Mouse (Mus musculus): ENCODE data around the gene Mtif3.
"Not testable (repeated sequence)": the region's sequence is repeated elsewhere in the genome, so short reads cannot be mapped to it uniquely, and the experiment has no call there.

The Mtif3 gene

DNA sequence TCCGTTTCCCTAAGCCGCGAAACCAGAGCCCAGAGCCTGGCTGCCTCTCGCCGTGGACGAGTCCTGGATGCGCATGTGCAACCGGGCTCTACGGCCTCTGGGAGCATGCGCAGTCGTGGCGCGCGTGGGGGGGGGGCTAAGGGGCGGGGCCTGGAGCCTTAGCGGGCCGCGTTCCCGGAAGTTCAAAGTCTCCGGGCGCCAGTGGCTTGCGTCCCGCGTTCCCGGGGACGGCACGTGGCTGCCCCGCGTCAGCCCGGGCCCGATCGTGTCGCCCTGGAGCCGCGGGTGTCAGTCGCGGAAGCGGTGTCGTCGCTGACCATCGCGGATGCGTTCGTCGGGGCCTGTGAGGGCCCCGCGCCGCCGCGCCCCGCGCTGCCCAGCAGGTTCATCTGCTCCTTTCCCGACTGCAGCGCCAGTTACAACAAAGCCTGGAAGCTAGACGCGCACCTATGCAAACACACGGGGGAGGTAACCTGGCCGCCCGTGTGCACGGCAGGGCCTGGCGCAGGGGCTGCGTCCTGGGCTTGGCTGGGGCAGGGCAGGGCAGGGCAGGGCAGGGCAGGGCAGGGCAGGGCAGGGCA, 15.0 kb downstream of the Mtif3 start, which contains the start of gene Gtf3a:
Gtf3a (plus strand) TSS at position 150 of the 581 bp plus-strand sequence.
- DNase-seq = peak; percentile 94

DNA sequence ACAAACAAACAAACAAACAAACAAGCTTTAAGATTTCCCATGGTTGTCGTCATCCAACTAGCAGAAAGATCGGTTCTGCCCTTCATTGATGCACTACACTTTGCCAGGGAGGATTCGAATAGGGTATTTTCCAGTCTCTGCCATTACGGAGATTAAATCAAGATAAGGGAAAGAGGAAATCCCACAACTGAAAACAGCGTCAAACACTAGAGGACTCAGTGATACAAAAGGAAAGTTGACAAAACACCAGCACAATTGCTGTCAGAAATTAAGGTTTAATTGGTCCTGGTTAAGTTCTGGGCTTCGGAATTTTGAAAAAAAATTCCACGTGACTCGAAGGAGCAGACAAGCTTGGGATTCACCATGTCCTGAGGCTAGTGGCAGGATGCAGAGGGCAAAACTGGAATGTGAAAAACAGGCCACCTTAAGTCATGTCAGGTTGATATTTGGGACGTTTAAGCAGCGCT, 15.5 kb downstream of the Mtif3 start:
- no peak for DNase-seq

DNA sequence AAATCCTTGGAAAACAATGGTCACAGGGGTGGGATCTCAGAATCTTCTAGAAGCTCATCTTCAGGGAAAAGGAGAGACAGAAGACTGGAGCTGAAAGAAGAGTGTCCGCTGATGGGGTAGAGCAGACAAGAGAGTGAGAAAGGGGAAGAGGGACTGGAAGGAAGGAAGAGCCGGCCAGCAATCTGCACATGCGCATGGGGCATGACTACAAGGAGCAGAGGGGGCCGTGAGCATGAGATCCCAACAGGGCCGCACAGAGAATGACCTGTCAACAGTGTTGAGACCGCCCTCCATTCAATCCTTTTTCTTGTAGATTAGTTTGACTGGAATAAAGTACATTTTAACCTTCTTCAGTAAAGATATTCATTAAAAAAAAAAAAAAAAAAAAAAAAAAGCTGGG, 16.1 kb downstream of the Mtif3 start:
- DNase-seq = peak; percentile 24

DNA sequence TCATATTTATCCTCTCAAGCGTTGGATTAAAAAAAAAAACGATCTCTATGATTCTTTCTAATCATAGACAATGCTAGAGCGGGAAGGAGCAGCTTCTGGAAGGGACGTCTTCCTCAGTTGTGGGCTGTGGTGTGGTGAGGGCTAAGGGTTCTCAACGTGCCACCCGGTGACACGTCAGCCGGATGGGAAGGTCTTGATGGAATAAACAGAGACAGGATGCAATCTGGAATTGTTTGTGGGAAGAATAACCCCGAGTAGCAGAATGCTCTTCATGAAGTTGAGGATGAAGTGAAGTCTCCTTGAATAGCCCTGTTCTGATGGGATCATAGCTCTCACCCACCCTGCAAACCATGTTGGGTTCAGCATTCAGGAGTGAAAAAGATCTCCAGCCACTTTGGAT, 16.9 kb downstream of the Mtif3 start:
- DNase-seq = no peak

DNA sequence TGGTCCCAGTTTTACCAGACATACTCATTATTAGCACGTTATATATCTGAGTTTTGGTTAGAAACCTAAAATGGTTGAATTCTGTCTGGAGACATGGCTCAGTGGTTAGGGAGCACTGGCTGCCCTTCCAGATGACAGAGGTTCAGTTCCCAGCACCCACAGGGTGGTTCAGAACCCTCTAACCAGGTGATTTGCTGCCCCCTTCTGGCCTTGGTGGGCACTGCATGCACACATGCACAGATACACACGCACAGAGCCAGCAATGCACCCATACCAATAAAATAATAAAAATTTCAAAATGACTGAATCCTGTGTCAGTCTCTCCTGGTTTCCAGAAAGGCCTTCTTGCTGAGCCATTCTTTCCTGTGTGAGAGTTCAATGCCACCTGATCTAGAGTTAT, 19.0 kb downstream of the Mtif3 start:
- peak; percentile 29 for DNase-seq

DNA sequence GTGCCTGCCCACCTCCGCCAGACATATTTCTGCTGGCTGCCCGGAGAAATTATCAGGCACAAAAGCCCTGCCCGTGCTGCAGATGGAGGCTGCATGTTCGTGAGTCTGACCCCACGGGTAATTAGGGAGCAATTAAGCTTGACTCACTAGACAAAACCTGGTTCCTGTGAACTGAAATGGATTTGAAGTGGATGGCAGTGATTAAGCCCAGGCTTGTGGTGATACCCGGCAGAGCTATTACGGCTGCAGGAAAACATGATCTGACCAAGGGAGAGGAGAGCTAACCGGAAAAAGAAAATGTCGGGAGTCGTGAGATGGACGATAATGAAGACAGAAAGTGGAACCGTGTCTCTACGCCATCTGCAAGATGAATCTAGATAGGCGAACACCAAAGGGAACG, 20.6 kb downstream of the Mtif3 start:
- no peak for DNase-seq

DNA sequence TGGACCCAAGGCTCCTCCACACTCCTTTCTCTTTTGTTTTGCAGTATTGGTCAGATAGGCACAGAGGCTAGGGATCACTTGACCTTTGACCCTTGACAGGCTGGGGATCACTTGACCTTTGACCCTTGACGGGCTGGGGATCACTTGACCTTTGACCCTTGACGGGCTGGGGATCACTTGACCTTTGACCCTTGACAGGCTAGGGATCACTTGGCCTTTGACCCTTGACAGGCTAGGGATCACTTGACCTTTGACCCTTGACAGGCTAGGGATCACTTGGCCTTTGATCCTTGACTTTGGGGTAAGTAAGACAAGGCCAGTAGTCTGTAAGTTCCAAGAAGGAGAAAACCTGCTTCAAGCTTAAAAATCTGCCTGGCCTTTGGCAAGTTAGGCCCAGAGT, 21.7 kb downstream of the Mtif3 start:
- DNase-seq = not testable (repeated sequence)

DNA sequence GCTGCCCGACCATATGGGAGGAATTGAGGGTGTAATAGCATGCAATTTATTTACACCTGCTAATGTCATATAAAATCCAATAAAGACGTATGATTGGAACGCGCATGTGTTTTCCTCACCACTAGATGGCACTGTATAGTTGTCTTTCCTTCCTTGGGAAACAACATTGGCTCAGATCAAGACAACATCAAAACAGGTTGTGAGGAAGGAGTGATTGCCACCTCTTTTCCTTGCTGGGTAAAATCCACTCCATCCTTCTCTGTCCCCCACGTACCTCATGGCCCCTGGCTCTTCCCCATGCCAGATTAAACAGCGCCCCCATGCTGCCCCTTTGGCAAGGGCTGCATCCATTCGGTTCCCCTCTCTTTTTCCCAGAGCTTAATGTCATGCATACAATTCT, 23.4 kb downstream of the Mtif3 start:
- DNase-seq = no peak

DNA sequence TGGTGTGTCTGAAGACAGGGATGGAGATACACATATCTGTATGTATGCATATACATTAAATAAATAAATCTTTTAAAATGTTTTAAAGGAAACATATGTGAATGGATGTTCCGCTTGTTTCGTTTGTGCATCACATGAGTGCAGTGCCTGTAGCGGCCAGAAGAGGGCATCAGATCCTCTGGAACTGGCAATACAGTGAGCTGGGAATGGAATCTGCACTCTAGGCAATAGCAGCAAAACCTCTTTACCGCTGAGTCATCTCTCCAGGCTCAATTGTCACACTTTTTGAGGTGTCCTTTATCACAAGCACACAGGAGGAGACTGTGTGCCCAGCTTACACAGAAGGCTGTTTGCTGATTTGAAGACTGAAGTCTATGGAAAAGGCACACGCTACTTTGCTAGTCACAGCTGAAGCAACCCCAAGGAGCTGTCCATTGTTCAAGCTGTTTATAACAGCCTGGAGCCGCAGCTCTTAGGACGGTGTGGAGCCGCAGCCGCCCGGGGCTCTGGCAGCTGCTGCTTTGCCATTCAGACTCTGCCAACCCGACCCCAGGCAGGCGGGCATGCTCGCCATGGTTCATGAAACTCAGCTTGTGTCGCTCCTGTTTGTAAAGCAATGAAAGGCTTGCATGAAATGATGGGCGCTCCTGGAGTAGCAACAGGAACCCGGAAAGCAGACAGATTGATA, 24.3 kb downstream of the Mtif3 start:
- DNase-seq = no peak

DNA sequence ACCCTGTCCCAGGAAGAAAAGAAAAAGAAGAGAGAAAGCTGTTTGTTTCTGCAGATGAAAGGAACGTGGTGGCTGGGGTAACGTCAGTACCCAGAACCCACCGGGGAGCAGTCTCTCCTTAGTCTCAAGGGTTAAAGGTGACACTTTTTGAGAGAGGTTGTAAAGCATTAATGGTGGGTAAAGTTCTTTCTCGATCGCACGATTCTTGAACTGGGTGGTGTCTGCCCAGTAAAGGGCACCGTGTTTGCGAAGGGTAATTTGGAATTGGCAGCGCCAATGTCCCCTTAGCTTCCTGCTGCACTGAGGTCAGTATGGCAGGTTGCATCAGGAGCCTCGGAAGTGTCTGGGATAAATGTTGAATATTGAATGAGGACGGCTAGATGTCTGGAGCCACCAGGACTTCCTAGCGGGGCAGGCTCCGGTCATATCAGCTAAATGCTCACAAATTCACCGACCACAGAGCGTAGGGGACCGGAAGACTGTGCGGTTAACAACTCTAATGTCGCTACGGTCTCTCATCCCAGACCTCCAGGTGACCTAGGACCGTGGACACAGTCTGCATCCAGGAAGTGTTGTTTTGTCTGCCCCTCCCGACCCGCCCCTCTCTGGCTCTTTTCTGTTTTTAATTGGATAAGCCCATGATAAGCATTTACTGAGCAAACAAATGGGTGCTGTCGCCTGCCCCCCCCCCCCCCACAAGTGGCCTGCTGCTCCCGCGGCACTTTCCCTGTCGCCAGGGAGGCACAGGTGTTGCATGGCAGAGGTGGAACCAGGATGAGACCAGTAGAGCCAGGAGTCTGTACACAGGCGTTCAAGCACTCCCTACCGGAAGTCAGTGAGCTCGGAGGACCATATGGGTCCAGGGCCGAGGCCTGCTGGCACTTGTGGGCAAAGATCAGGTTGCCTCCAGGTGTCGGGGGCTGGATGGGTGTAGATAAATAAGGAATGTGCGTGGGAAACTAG, 25.8 kb downstream of the Mtif3 start:
- no peak for DNase-seq

DNA sequence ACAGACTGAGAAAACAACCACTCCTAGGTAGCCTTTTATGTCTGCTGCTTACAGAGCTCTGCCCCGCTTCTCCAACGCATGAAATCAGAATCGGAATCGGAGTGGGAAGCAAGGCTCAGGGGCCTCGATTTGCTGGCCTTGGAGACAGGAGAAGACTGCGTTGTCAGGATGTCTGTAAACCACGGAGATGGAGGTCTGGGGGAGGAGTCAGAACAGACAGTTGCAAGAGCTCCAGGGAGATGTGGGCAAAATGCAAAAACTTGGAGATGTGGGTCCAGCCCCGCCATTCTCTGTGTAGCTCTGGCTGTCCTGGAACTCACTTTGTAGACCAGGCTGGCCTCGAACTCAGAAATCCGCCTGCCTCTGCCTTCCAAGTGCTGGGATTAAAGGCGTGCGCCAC, 30.1 kb downstream of the Mtif3 start:
- no peak for DNase-seq

DNA sequence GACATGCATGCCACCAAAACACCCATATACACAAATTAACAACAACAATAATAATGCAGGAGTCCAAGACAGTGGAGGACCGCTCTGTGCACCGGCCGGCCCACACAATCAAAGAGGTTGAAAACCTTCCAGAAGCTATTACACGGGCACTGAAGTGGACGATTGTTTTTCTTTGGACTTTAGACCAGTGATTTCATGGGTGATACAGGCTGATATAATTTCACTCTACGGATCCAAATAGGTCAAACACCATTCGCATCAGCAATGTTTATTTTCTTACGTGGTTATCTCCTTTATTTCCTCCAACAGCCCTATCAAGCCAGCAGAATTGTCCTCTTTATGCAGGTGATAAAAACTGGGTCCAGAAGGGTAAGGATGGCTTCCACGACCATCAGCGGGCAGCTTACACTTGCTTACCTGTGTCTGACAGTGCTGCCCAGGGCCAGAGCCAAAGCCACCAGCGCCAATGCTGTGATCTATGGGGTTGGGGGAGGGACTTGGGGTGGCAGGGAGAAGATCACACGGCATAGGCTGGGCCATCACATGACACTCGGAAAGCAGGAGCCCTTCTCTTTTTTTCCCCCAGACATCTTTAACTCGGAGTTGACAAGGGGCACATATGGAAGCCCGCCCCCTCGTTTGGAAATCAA, 31.6 kb downstream of the Mtif3 start:
- DNase-seq = no peak

DNA sequence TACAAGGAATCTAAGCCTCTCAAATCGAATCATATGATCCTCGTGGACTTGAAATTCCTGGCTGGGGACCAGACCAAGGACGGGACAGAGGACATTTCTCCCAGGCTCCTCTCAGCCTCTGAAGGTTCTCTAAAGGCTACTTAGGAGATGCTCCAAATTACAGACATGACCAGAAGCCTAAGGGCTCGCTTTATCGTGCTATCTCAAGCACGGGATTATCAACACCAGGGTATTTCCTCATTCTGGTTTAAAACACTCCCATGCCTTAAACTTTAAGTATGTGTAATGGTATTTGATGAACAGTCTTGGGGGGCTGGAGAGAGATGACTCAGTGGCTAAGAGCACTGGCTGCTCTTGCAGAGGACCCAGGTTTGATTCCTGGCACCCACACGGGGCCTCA, 32.2 kb downstream of the Mtif3 start:
- no peak for DNase-seq

DNA sequence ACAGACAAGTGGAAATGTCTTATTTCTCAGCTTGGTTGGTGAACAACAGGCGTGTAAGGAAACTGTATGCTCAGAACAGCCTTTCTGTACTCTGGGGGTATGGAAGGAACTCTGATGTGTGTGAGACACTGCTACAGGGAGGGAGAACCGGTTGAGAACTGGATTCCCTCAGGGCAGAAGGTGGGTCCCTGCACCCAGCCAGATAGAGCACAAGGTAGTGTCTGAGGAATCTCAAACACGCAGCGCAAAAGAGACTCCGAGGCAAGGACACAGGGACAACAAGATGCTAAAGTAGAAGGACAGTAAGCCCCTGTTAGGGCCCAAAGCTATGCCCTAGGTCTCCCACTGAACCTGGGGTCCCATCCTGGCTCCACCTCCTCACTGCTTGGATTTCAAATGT, 36.9 kb downstream of the Mtif3 start:
- no peak for DNase-seq

DNA sequence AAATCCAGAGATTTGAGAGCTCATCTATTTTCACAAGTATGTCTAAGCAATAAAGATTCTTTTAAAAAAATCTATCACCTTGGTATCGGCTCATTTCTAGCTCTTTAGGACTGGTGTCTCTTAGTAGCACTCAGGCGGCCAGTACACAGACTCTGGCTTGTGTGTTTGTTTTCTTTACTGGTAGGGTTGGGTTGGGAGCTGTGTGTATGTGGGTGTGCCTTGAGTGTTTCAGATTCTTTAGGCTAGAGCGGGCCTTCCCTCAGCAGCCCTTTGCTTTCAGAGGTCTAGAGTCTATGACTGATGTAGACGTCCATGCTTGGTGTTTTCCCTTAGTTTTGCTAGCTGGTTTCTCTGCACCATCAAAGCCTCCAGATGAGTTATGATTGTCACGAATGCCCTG, 40.1 kb downstream of the Mtif3 start:
- DNase-seq = no peak

DNA sequence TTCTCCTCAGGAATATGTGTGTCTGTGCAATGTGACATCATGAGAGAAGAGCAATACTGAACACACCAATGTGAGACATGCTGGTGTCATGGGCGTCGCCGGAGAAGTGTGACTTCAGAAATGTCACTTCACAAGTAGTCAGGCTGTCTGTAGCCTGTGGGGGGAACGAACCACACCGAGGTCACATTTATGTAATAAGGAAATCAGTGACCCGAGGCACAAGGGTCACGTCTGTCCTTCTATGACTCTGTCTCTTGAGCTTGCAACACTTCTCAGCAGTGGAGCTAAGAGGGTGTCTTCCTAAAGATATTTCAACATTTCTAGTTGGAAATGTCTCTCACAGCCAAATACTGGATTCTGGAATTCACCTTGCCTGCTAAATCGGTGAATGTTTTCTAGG, 42.4 kb downstream of the Mtif3 start:
- no peak for DNase-seq

DNA sequence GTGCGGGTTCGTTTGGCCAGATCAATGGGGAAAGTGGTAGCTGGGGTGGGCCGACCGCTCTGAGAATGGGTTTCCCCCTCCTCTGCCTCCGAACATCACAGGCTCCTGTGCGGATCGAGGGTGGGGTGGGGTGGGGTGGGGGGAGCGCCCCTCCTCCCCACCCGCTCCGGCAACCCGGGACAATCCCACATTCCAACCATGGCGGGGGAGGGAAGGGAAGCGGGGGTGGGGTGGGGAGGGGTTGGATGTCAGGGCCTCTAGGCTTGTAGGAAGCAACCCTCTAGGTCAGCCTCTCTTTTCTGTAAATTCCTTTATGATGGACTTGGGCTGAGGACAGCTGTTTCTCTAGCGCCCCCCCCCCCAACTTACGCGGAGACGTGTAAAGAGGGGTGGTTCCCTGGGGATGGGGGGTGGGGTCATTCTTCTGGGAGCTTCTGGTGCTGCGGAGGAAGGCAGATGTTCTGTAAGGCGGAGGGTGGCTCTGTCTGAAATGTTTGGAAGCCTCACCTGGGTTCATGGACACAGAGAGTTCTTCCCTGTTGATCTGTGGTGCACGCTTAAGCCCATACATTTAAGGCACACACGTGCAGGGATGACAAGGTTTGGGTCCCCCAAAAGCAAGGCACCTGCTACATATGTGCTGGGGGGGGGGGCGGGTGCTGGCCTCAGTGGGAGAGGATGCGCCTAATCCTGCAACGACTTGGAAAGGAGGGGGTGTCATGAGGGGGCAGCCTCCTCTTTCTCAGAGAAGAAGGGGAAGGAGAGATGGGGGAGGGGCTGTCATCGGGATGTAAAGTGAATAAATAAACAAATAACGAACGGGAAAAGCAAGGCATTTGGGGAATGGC, 43.1 kb downstream of the Mtif3 start:
- DNase-seq = no peak

DNA sequence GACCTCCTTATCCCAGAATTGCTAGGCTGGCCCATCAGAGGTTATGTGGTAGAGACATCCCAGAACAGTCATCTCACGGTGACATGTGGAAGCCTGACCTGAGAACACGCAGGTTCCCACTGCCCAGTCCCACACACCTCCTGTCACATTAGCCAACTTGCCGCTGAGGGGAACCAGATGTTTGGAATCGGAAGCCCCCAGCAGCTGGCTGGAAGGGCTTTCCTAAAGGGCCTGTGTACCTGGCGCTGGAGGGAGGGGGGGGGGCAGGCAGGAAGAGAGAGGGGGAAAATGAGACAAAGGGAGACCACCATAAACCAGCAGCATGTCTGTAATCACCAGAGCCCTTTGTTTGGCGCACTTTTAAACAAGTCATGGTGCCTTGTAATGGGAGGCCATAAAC, 43.7 kb downstream of the Mtif3 start:
- no peak for DNase-seq

DNA sequence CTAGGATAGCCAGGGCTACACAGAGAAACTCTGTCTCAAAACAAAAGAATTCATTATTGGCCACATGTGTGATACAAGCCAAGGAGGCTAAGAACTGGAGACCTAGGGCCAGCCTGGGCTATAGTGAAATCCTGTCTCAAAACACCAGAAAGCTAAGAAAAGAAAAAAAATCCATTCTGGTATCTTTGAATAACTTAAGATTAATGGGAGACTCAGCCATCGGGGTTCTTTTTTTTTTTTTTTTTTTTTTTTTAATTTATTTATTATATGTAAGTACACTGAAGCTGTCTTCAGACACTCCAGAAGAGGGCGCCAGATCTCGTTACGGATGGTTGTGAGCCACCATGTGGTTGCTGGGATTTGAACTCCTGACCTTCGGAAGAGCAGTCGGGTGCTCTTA, 46.2 kb downstream of the Mtif3 start:
- DNase-seq = not testable (repeated sequence)

DNA sequence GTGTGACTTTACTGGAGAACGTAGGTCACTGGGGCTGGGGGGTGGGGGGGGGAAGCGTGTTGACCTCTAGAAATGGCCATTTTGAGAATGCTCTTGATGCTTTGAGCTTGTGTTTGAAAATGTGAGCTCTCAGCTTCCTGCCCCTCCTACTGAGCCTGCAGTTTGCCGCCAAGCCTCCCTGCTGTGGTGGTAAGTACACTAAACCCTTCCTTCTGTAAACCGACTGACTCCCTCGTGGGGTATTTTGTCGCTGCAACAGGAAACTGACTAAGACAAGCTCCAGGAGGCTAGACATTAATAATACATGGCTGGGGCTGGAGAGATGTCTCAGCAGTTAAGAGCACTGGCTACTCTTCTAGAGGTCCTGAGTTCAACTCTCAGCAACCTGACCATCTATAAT, 46.8 kb downstream of the Mtif3 start:
- no peak for DNase-seq

DNA sequence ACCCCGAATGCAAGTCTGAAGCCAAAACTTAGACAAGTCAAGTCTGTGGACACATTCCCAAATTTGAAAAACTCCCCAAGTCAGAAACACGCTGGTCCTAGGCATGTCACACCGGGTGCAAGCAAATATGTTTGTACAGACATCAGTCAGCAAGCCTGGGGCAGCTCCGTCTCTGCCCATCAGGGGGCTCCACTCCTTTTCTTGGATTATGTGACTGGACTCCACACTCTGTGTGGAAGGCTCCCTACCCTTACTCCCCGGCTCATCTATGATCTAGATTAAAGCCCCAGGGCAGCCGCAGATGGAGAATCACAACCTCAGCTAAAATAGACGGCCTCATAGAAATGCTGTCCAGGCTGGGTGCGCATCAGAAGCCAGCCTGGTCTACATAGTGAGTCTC, 47.3 kb downstream of the Mtif3 start:
- DNase-seq = no peak

DNA sequence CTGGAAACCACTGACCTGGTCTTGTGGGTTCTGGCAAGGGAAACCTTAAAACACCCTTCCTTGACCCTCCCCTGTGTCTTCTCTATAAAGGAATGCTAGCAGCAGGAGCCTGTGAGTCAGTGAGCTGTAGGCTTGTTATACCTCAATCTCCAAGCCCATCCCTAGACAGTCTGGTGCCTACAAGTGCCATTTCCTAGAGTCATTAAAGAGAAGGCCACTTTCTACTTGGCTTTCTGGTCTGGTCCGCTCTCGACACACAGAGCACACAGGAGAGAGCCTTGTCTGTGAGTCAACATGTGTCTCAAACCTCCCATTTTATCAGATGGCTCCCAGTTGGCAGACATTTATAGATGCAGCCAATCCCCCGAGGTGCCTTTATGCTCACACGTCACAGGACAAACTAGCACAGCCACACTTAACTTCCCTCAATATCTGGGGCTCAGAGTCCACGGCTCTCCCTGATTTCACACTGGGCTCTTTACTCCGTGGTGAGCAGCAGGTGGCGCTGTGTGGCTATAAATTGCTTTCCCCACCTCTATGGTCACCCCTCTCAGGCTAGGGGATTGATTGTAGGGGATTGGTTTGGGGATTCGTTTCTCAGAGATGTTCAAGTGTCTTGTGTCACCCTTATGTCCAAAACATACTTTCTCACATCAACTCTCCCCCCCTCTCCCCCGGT, 49.4 kb downstream of the Mtif3 start:
- peak; percentile 65 for DNase-seq
